In the genomic region with DNA sequence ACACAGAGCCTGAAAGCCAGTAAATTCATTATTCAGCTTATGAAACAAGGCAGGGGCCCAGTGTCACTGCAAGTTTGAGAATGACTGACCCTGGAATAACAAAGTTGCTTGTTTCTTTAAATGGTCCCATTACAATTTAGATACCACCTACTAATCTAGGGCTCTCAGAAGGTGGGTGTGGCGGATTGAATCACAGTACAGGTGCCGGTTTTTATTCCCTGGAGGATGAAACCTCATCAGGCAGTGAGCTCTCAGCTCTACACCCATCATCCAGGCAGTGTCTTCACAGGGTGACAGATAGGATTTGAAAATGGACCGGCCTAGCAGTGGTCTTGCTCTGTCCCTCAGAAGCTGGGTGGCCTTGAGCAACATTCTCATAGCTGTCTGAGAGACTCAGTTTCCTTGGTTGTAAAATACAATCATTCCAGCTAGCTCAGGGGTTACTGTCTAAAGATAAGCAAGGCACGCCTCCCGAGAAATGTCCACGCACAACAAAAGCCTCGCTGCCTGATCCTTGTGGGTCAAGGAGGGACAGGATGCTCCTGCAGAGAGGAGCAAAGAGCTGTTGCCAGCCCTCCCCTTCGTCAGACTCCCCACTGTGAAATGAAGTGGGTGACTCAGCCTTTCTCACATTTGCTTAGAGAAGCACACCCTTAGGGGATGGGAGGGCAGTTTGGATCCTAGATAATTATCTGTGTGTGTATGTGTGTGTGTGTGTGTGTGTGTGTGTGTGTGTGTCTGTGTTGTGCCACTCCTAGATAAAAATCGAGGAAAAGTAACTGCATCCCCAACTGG, we compare ENCODE assay signal across 18 mouse cellular contexts. TPM values are rescaled to one million over a fixed set of nuclear protein-coding genes. Genes with fewer than 3 reads are reported as not detected.
DNase-seq lines count a peak whose midpoint lies in the region; ATAC-seq and TF ChIP-seq lines count a peak whose summit lies in the region.
"Had no signal": no experiment of that assay in that cellular context is flagged by ENCODE, and none has a peak within 500 bp of the region (broad histone marks: within the 10 kb centered on the region; RNA-seq: fewer than 3 reads in every experiment).

No protein-coding gene starts in this region.

- peaks cover 53% of the 10 kb centered on the region for H3K4me1 ChIP-seq in heart, embryonic 13.5 days
- H3K4me1 ChIP-seq in heart, postnatal 0 days (ENCODE audit: control insufficient read depth, insufficient read depth), result peaks cover 24% of the 10 kb centered on the region

- TF ChIP-seq CTCF in heart, postnatal 0 days (IDR thresholded peaks at IDR 0.05; ENCODE audit: low read depth), result no peak

- no peak for DNase-seq in heart, postnatal 36 days
- peak; percentile 65 for DNase-seq in ES-CJ7 (ENCODE audit: low read depth, low spot score)
- DNase-seq in Muller cell, postnatal 12 days (ENCODE audit: inconsistent ontology term), result peak; percentile 63
- DNase-seq in heart, postnatal 0 days (ENCODE audit: low spot score), result no peak
- no peak for DNase-seq in right cerebral cortex, adult 18-20 months
- DNase-seq in cerebellum, adult 8-10 months, result no peak
- DNase-seq: kidney, adult 8-10 months; kidney, postnatal 14 days; lung, postnatal 4 days; spleen, adult 18-20 months; thymus, postnatal 25 days had no signal

- H3K27ac ChIP-seq in heart, embryonic 13.5 days (replicated peaks), result peak overlapping the region; percentile 87
- H3K27ac ChIP-seq in heart, postnatal 0 days (ENCODE audit: low read depth), result peak overlapping the region; percentile 97
- H3K27ac ChIP-seq: embryonic facial prominence, embryonic 12.5 days; hindbrain, embryonic 13.5 days; liver, embryonic 14.5 days; lung, embryonic 15.5 days had no signal

- H3K4me3 ChIP-seq in heart, embryonic 13.5 days, result peak overlapping the region; percentile 74
- 0 out of 2 replicates have a peak overlapping the region, but pooled peaks have one; percentile 77 for H3K4me3 ChIP-seq in heart, postnatal 0 days (ENCODE audit: low read depth, low read length)
- H3K4me3 ChIP-seq: embryonic facial prominence, embryonic 12.5 days; hindbrain, embryonic 13.5 days; lung, embryonic 15.5 days had no signal

- peak overlapping the region; percentile 75 for H3K4me2 ChIP-seq in heart, embryonic 13.5 days
- H3K4me2 ChIP-seq in heart, postnatal 0 days (ENCODE audit: low read depth, low read length), result peak overlapping the region; percentile 89
- H3K4me2 ChIP-seq: embryonic facial prominence, embryonic 12.5 days; hindbrain, embryonic 13.5 days; lung, embryonic 15.5 days had no signal

- ATAC-seq in heart, embryonic 13.5 days (ENCODE audit: extremely low read depth, insufficient number of reproducible peaks, low FRiP score, low TSS enrichment), result no peak
- ATAC-seq in heart, postnatal 0 days (ENCODE audit: insufficient read depth, low read depth), result no peak
- ATAC-seq: CD4-positive, CD25-positive, alpha-beta regulatory T cell, adult 4 months; forebrain, embryonic 14.5 days had no signal

- 22% methylated on average over 9 of the region's 9 CpGs for WGBS in heart, embryonic 13.5 days
- WGBS in heart, postnatal 0 days, result 26% methylated on average over 9 of the region's 9 CpGs

- peaks cover 46% of the 10 kb centered on the region for H3K27me3 ChIP-seq in heart, embryonic 13.5 days (replicated peaks)
- H3K27me3 ChIP-seq in heart, postnatal 0 days (ENCODE audit: control insufficient read depth, insufficient read depth, low read length), result peaks cover 4% of the 10 kb centered on the region; the same call in 1 of the 2 replicates

- no peak for TF ChIP-seq EP300 in heart, postnatal 0 days (IDR thresholded peaks at IDR 0.05; ENCODE audit: low read depth)

- no peaks in the 10 kb centered on the region for H3K9me3 ChIP-seq in heart, embryonic 13.5 days
- H3K9me3 ChIP-seq in heart, postnatal 0 days (replicated peaks; ENCODE audit: control insufficient read depth, low read length), result no peaks in the 10 kb centered on the region
- H3K9me3 ChIP-seq: embryonic facial prominence, embryonic 12.5 days; hindbrain, embryonic 13.5 days; lung, embryonic 15.5 days had no signal

- intact Hi-C loops in heart, postnatal 36 days (cut with DNase I), result no loop called here

- H3K36me3 ChIP-seq in heart, embryonic 13.5 days, result no peaks in the 10 kb centered on the region
- H3K36me3 ChIP-seq in heart, postnatal 0 days (replicated peaks; ENCODE audit: control insufficient read depth, insufficient read depth, low read length), result no peaks in the 10 kb centered on the region
- H3K36me3 ChIP-seq: embryonic facial prominence, embryonic 12.5 days; hindbrain, embryonic 13.5 days; lung, embryonic 15.5 days had no signal

- peak overlapping the region; percentile 97 for H3K9ac ChIP-seq in heart, embryonic 13.5 days
- no peak overlapping the region for H3K9ac ChIP-seq in heart, postnatal 0 days (replicated peaks; ENCODE audit: low read depth, low read length)
- H3K9ac ChIP-seq: embryonic facial prominence, embryonic 12.5 days; hindbrain, embryonic 13.5 days; liver, embryonic 14.5 days; lung, embryonic 15.5 days had no signal

RNA-seq across cellular contexts. Expression of a gene that starts 2.8 kb away (rescaled TPM):
- polyA plus RNA-seq in heart, embryonic 13.5 days (2015; fragmentation: Nextera tagmentation; extraction: Ambion mirVana), result 33.1 and 36.3 TPM in 2 replicates
- total RNA-seq in heart, postnatal 36 days (2021), result 100 to 1,000 TPM; 216 to 224 TPM
- 328 and 340 TPM in 2 replicates for total RNA-seq in heart, postnatal 0 days (2014; rRNA removed; ENCODE audit: low replicate concordance)
- 58.5 and 65.2 TPM in 2 replicates for polyA plus RNA-seq in heart, postnatal 0 days (2015; fragmentation: Nextera tagmentation; extraction: Ambion mirVana)

Comparison
In these comparisons a context has a peak if more than half of its experiments do, and no peak if none do; other contexts are left out.
1. DNase-seq: peak in ES-CJ7 (single experiment) and Muller cell, postnatal 12 days (single experiment); none in heart, postnatal 36 days (0 of 2), heart, postnatal 0 days (single experiment), right cerebral cortex, adult 18-20 months (single experiment) and cerebellum, adult 8-10 months (single experiment).